Comparison of ENCODE assay signal across 8 mouse cellular contexts in the genomic region with DNA sequence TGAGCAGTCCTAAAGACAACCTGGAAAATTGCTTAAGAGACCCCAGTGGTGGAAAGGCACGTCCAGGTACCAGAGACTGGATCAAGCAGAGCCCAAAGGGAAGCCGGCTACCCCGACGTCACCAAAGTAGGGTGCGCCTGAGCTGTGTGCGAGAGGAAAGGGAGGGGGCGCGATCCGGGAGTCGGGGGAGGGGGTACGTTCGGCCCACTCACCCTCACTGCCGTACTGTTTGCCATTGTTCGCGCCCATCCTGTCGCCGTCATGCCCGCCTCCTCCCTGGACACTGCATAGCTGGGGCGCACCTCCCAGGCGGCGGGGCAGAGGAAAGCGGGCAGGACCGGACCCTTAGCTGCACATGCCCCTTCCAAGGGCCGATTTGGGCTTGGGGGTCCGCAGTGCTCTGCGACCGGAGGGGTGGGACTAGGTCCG. TPM values are rescaled to one million over a fixed set of nuclear protein-coding genes. Genes with fewer than 3 reads are reported as not detected.
DNase-seq lines count a peak whose midpoint lies in the region; ATAC-seq lines count a peak whose summit lies in the region.

No protein-coding gene starts in this region.

- peak overlapping the region; percentile 64 for H3K9ac ChIP-seq in forebrain, embryonic 15.5 days (replicated peaks)

- no peak for DNase-seq in cerebellum, adult 9-10 months
- DNase-seq in R1 (ENCODE audit: low read depth, low spot score) = peak; percentile 44
- peak; percentile 75 for DNase-seq in hindbrain, embryonic 10.5 days (ENCODE audit: low spot score)
- peak; percentile 13 to 20 for DNase-seq in layer of hippocampus, postnatal 25 days (ENCODE audit: extremely low spot score in 1 of 2, low spot score in 1 of 2)
- DNase-seq in mesoderm, embryonic 11.5 days (ENCODE audit: low read depth, low spot score) = peak; percentile 62
- DNase-seq in urinary bladder, postnatal 36 days (ENCODE audit: low spot score in 2 of 2) = peak; percentile 2 to 9

- peak; percentile 23; the same call in 1 of the 2 replicates for ATAC-seq in cerebellum, adult (ENCODE audit: insufficient number of reproducible peaks, low FRiP score, low TSS enrichment)
- peak; percentile 89 for ATAC-seq in forebrain, embryonic 15.5 days (replicated peaks)

- no peaks in the 10 kb centered on the region for H3K9me3 ChIP-seq in forebrain, embryonic 15.5 days
- H3K9me3 ChIP-seq in hindbrain, embryonic 10.5 days = no peaks in the 10 kb centered on the region

- H3K4me1 ChIP-seq in forebrain, embryonic 15.5 days = peaks cover 18% of the 10 kb centered on the region
- H3K4me1 ChIP-seq in hindbrain, embryonic 10.5 days (replicated peaks) = peaks cover 21% of the 10 kb centered on the region

- H3K4me3 ChIP-seq in forebrain, embryonic 15.5 days = peak overlapping the region; percentile 82
- H3K4me3 ChIP-seq in hindbrain, embryonic 10.5 days = peak overlapping the region; percentile 90

- H3K36me3 ChIP-seq in forebrain, embryonic 15.5 days = no peaks in the 10 kb centered on the region
- H3K36me3 ChIP-seq in hindbrain, embryonic 10.5 days = no peaks in the 10 kb centered on the region

- peak overlapping the region; percentile 96 for H3K4me2 ChIP-seq in forebrain, embryonic 15.5 days (replicated peaks)

- H3K27ac ChIP-seq in forebrain, embryonic 15.5 days (replicated peaks) = peak overlapping the region; percentile 73
- H3K27ac ChIP-seq in hindbrain, embryonic 10.5 days = peak overlapping the region; percentile 97

- H3K27me3 ChIP-seq in forebrain, embryonic 15.5 days = no peaks in the 10 kb centered on the region; the same call in 1 of the 2 replicates
- no peaks in the 10 kb centered on the region; the same call in 1 of the 2 replicates for H3K27me3 ChIP-seq in hindbrain, embryonic 10.5 days (ENCODE audit: insufficient read depth, poor library complexity, severe bottlenecking)

- under 1% methylated on average over 25 of the region's 28 CpGs for WGBS in forebrain, embryonic 15.5 days
- WGBS in hindbrain, embryonic 10.5 days = 0% methylated on average over 28 of the region's 28 CpGs

RNA-seq across cellular contexts. Expression of gene Fbxl7, which starts 0.6 kb away (rescaled TPM):
- polyA plus RNA-seq in forebrain, embryonic 15.5 days (2015; fragmentation: Nextera tagmentation; extraction: Ambion mirVana) = 5.8 TPM in 2 replicates
- 13.8 and 14.7 TPM in 2 replicates for polyA plus RNA-seq in hindbrain, embryonic 10.5 days (2016; fragmentation: Nextera tagmentation; extraction: Ambion mirVana)
- 1 to 10 TPM; 6.0 to 9.1 TPM for total RNA-seq in layer of hippocampus, postnatal 25 days (2021)
